Mouse (Mus musculus) liver, embryonic 14.5 days (tissue): ENCODE data around the gene Armh1. TPM values are rescaled to one million over a fixed set of nuclear protein-coding genes. Genes with fewer than 3 reads are reported as not detected.

Experiments
- ATAC-seq: fragments of 200-750 bp; cut with Nextera tagmentation; 2 replicates; pipeline ENCODE4 v1.8.0; 2017; ENCODE audit warnings: moderate number of reproducible peaks, mild to moderate bottlenecking, moderate library complexity; ENCODE audit not compliant: insufficient read depth
- DNase-seq, 3 experiments: peaks; one replicate each; pipeline ENCODE4 v3.0.0-alpha.2; 2012 to 2013; ENCODE audit warnings: low read depth in 3 of 3, low spot score in 3 of 3
- H3K27ac ChIP-seq: fragments of 300-500 bp; sonication (generic); 2 replicates; pipeline ENCODE4 v1.5.1; 2014; ENCODE audit warnings: moderate library complexity, mild to moderate bottlenecking, control low read depth, inconsistent platforms
- H3K27me3 ChIP-seq: fragments of 300-500 bp; sonication (generic); 2 replicates; pipeline ENCODE4 v1.6.1; 2014; ENCODE audit warnings: mild to moderate bottlenecking, low read length, moderate library complexity; ENCODE audit not compliant: control insufficient read depth, insufficient read depth
- H3K36me3 ChIP-seq: fragments of 300-500 bp; sonication (generic); replicated peaks from 2 replicates; pipeline ENCODE4 v1.6.1; 2014; ENCODE audit warnings: low read depth; ENCODE audit not compliant: control insufficient read depth, insufficient read depth
- H3K4me1 ChIP-seq, 2 experiments: fragments of 200-500 bp in 1 of 2; fragments of 300-500 bp in 1 of 2; sonication (generic) in 1 of 2; replicated peaks; 2 replicates each; pipeline ENCODE4 v1.6.1; 2012 to 2014; ENCODE audit warnings: antibody characterized with exemption in 1 of 2, inconsistent platforms in 1 of 2, low read length in 1 of 2; ENCODE audit not compliant: control insufficient read depth in 2 of 2, insufficient read depth in 2 of 2
- H3K4me2 ChIP-seq: fragments of 300-500 bp; sonication (generic); 2 replicates; pipeline ENCODE4 v1.6.1; 2014; ENCODE audit warnings: low read depth, mild to moderate bottlenecking, control low read depth, moderate library complexity
- H3K4me3 ChIP-seq, 2 experiments: fragments of 200-500 bp in 1 of 2; fragments of 300-500 bp in 1 of 2; sonication (generic) in 1 of 2; 2 replicates each; pipeline ENCODE4 v1.5.1; 2012 to 2014; ENCODE audit warnings: low read depth in 2 of 2, low read length in 2 of 2, mild to moderate bottlenecking in 2 of 2, control low read depth in 1 of 2, inconsistent platforms in 1 of 2, moderate library complexity in 1 of 2; ENCODE audit not compliant: insufficient read depth in 1 of 2
- H3K9ac ChIP-seq: fragments of 300-500 bp; sonication (generic); replicated peaks from 2 replicates; pipeline ENCODE4 v1.6.1; 2014; ENCODE audit warnings: mild to moderate bottlenecking, control low read depth, moderate library complexity
- H3K9me3 ChIP-seq: fragments of 300-500 bp; sonication (generic); 2 replicates; pipeline ENCODE4 v1.6.1; 2016; ENCODE audit warnings: low read length, mixed read lengths; ENCODE audit not compliant: control insufficient read depth
- CTCF ChIP-seq: IDR thresholded peaks from 2 replicates; pipeline ENCODE4 v1.5.1; 2016; ENCODE audit warnings: antibody characterized with exemption, low read depth, control low read depth
- EP300 ChIP-seq: IDR thresholded peaks from 2 replicates; pipeline ENCODE4 v1.6.1; 2016; ENCODE audit warnings: antibody characterized with exemption, low read depth
- WGBS: fragments of 180-500 bp; shearing (Covaris S2); extraction: QIAGEN DNeasy Blood & Tissue Kit; methylation state at CpG from one replicate; pipeline ENCODE4 v1.1.7; 2014; ENCODE audit not compliant: insufficient replicate concordance; 5-methylcytosine and 5-hydroxymethylcytosine counted together
- polyA plus RNA-seq, 2 experiments: library from polyadenylated mRNA; depleted of rRNA in 1 of 2; stranded (reverse) in 1 of 2; unstranded in 1 of 2; fragments of >200 nt; fragmentation: Nextera tagmentation in 1 of 2; extraction: Ambion mirVana in 1 of 2; gene quantifications; 2 replicates each; pipeline versions ENCODE4 v1.2.1 to v1.2.3; 2012 to 2014

Armh1 gene
- polyA plus RNA-seq, 2 experiments: not detected

- H3K27ac ChIP-seq: no peak overlapping the region
- no peak overlapping the region for H3K4me2 ChIP-seq
- DNase-seq (no peak), ATAC-seq (no peak)
- no peak overlapping the region for H3K9ac ChIP-seq
- H3K4me3 ChIP-seq: no peak overlapping the region
- no peaks in the 10 kb centered on the region for H3K27me3 ChIP-seq
- no peaks in the 10 kb centered on the region for H3K36me3 ChIP-seq
- H3K9me3 ChIP-seq: no peaks in the 10 kb centered on the region
- TF ChIP-seq EP300 (no peak), CTCF (no peak)
- no peaks in the 10 kb centered on the region for H3K4me1 ChIP-seq
- 51% methylated on average over 8 of the region's 8 CpGs for WGBS
Observed at GRCm38 (mm10) chr4:117224122-117224521, 27.8 kb downstream of the Armh1 start.

GRCm38 (mm10) chr4:117223001-117223400, 28.9 kb downstream of the Armh1 start:
- no peak for DNase-seq

GRCm38 (mm10) chr4:117221836-117222235, 30.1 kb downstream of the Armh1 start:
- Histone ChIP-seq H3K4me2 (no peak overlapping the region), H3K4me1 (peaks cover 0 to 4% of the 10 kb centered on the region in 2 experiments; a peak in 1 of 4 replicates), H3K36me3 (no peaks in the 10 kb centered on the region), H3K4me3 (no peak overlapping the region), H3K27ac (no peak overlapping the region), H3K27me3 (no peaks in the 10 kb centered on the region), H3K9me3 (no peaks in the 10 kb centered on the region), H3K9ac (no peak overlapping the region)
- TF ChIP-seq EP300: no peak
- no peak for TF ChIP-seq CTCF
- 75% methylated on average over 9 of the region's 9 CpGs for WGBS
- DNase-seq: no peak
- ATAC-seq: no peak

More at GRCm38 (mm10) chr4:117223001-117223400, 28.9 kb downstream of the Armh1 start:
- H3K27me3 ChIP-seq: no peaks in the 10 kb centered on the region
- peaks cover 0 to 4% of the 10 kb centered on the region in 2 experiments; a peak in 1 of 4 replicates for H3K4me1 ChIP-seq
- no peaks in the 10 kb centered on the region for H3K9me3 ChIP-seq
- no peak overlapping the region for H3K4me2 ChIP-seq
- 30% methylated on average over 5 of the region's 5 CpGs for WGBS
- no peaks in the 10 kb centered on the region for H3K36me3 ChIP-seq
- no peak for TF ChIP-seq CTCF
- no peak for TF ChIP-seq EP300
- no peak overlapping the region for H3K4me3 ChIP-seq
- no peak overlapping the region for H3K27ac ChIP-seq
- ATAC-seq: no peak
- no peak overlapping the region for H3K9ac ChIP-seq

- no peak for ATAC-seq
Observed at GRCm38 (mm10) chr4:117220741-117221515, 31.0 kb downstream of the Armh1 start.

GRCm38 (mm10) chr4:117218517-117219219, 33.3 kb downstream of the Armh1 start:
- Histone ChIP-seq H3K4me3 (no peak overlapping the region), H3K9ac (no peak overlapping the region), H3K36me3 (no peaks in the 10 kb centered on the region), H3K4me1 (peaks cover 0 to 4% of the 10 kb centered on the region in 2 experiments; a peak in 1 of 4 replicates), H3K27me3 (no peaks in the 10 kb centered on the region), H3K4me2 (no peak overlapping the region), H3K27ac (no peak overlapping the region), H3K9me3 (no peaks in the 10 kb centered on the region)
- ATAC-seq (no peak), DNase-seq (peak in 2 of 3 experiments; percentile 36)
- TF ChIP-seq CTCF (peak; percentile 93), EP300 (no peak)
- 17% methylated on average over 10 of the region's 10 CpGs for WGBS

More at GRCm38 (mm10) chr4:117220741-117221515, 31.0 kb downstream of the Armh1 start:
- 50% methylated on average over 9 of the region's 9 CpGs for WGBS
- Histone ChIP-seq H3K36me3 (no peaks in the 10 kb centered on the region), H3K4me1 (peaks cover 0 to 4% of the 10 kb centered on the region in 2 experiments; a peak in 1 of 4 replicates), H3K4me2 (no peak overlapping the region), H3K9me3 (no peaks in the 10 kb centered on the region), H3K4me3 (no peak overlapping the region), H3K27me3 (no peaks in the 10 kb centered on the region), H3K27ac (no peak overlapping the region), H3K9ac (no peak overlapping the region)
- TF ChIP-seq EP300 (no peak), CTCF (no peak)
- no peak for DNase-seq
